Mouse (Mus musculus) kidney, embryonic 14.5 days (tissue): Measurements from ENCODE around the gene Hoxa3. TPM values are rescaled to one million over a fixed set of nuclear protein-coding genes. Genes with fewer than 3 reads are reported as not detected.

Source experiments
- ATAC-seq: fragments of 200-750 bp; cut with Nextera tagmentation; 2 replicates; pipeline ENCODE4 v1.8.0; 2017; ENCODE audit warnings: moderate number of reproducible peaks, mild to moderate bottlenecking, moderate TSS enrichment, moderate library complexity; ENCODE audit not compliant: low FRiP score, low TSS enrichment
- H3K27ac ChIP-seq: fragments of 300-500 bp; sonication (generic); 2 replicates; pipeline ENCODE4 v1.5.1; 2014; ENCODE audit warnings: low read depth, mild to moderate bottlenecking, low read length, moderate library complexity, mixed read lengths
- H3K27me3 ChIP-seq: fragments of 300-500 bp; sonication (generic); 2 replicates; pipeline ENCODE4 v1.6.1; 2014; ENCODE audit warnings: mild to moderate bottlenecking, low read length; ENCODE audit not compliant: control insufficient read depth, insufficient read depth
- H3K36me3 ChIP-seq: fragments of 300-500 bp; sonication (generic); 2 replicates; pipeline ENCODE4 v1.6.1; 2014; ENCODE audit warnings: low read length, mixed read lengths; ENCODE audit not compliant: control insufficient read depth, insufficient read depth
- H3K4me1 ChIP-seq: fragments of 300-500 bp; sonication (generic); 2 replicates; pipeline ENCODE4 v1.6.1; 2014; ENCODE audit warnings: low read length, mixed read lengths; ENCODE audit not compliant: control insufficient read depth, insufficient read depth
- H3K4me2 ChIP-seq: fragments of 300-500 bp; sonication (generic); replicated peaks from 2 replicates; pipeline ENCODE4 v1.6.1; 2014; ENCODE audit warnings: low read depth, mild to moderate bottlenecking, low read length
- H3K4me3 ChIP-seq: fragments of 300-500 bp; sonication (generic); 2 replicates; pipeline ENCODE4 v1.5.1; 2014; ENCODE audit warnings: mild to moderate bottlenecking, low read length
- H3K9ac ChIP-seq: fragments of 300-500 bp; sonication (generic); 2 replicates; pipeline ENCODE4 v1.6.1; 2014; ENCODE audit warnings: low read depth, mild to moderate bottlenecking, low read length, moderate library complexity
- H3K9me3 ChIP-seq: fragments of 300-500 bp; sonication (generic); 2 replicates; pipeline ENCODE4 v1.6.1; 2016; ENCODE audit warnings: low read length; ENCODE audit not compliant: control insufficient read depth
- WGBS: fragments of 180-500 bp; shearing (Covaris S2); extraction: QIAGEN DNeasy Blood & Tissue Kit; methylation state at CpG from one replicate; pipeline ENCODE4 v1.1.7; 2014; 5-methylcytosine and 5-hydroxymethylcytosine counted together
- polyA plus RNA-seq: library from polyadenylated mRNA; unstranded; fragments of >200 nt; fragmentation: Nextera tagmentation; extraction: Ambion mirVana; gene quantifications from 2 replicates; pipeline ENCODE4 v1.2.1, GENCODE M21; 2014

Hoxa3 gene
- polyA plus RNA-seq, 1 experiment from 2014 or later = 13.6 TPM

- Histone ChIP-seq H3K27ac (peak overlapping the region; percentile 95), H3K36me3 (peaks cover 20% of the 10 kb centered on the region; the same call in 1 of the 2 replicates), H3K9me3 (no peaks in the 10 kb centered on the region), H3K9ac (peak overlapping the region; percentile 88), H3K27me3 (no peaks in the 10 kb centered on the region), H3K4me1 (peaks cover 65% of the 10 kb centered on the region), H3K4me3 (peak overlapping the region; percentile 57), H3K4me2 (peak overlapping the region; percentile 97)
- no peak for ATAC-seq
- 2% methylated on average over 23 of the region's 23 CpGs for WGBS
These were observed 22.7 kb downstream of the Hoxa3 start for GRCm38 (mm10) chr6:52190410-52190809.

DNA sequence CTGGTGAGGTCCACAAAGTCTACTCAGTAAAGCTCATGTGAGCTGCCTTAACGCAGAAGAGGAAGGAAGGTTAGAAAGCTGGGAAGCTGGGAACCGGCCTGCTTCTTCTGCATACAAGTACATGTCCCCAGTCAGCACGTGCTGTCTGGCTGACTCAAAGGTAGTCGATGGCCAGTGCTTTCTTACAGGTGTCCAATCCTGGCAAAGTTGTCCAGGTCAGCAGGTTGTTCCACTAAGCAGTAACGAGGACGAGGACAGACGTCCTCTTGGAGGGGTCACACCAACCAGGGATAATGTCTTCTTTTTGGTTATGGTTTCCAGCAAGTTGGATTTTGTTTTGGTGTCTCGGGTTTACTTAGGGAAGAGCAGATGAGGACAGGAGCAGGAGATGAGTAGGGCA is 23.2 kb downstream of the Hoxa3 start:
- peak overlapping the region; percentile 88 for H3K9ac ChIP-seq
- peak overlapping the region; percentile 95 for H3K27ac ChIP-seq
- H3K9me3 ChIP-seq = no peaks in the 10 kb centered on the region
- 19% methylated on average over 8 of the region's 8 CpGs for WGBS
- H3K4me1 ChIP-seq = peaks cover 66% of the 10 kb centered on the region
- peaks cover 20% of the 10 kb centered on the region; the same call in 1 of the 2 replicates for H3K36me3 ChIP-seq
- peak overlapping the region; percentile 57; the same call in 1 of the 2 replicates for H3K4me3 ChIP-seq
- H3K27me3 ChIP-seq = no peaks in the 10 kb centered on the region
- H3K4me2 ChIP-seq = peak overlapping the region; percentile 97
- ATAC-seq = no peak

DNA sequence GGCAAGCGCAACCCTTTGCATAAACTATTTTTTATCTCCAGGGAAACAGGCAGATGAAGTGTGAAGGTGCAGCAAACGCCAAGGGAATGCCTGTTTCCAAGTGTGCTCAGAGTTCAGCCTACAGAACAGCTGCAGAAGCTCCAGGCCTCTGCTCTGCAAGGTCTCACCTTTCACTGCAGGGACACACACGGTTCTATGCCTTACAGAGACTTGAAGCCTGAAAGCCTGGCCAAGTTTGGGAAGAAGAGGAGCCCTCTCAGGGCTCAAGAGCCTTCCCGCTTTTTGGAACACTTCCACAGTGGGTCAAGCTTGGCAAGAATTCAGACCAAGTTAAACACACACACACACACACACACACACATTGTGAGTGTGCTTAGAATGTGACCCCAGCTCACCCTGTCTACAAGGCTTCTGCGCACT is 24.0 kb downstream of the Hoxa3 start:
- Histone ChIP-seq H3K27me3 (no peaks in the 10 kb centered on the region), H3K4me2 (0 out of 2 replicates have a peak overlapping the region, but pooled peaks have one; percentile 1)
- ATAC-seq = no peak

DNA sequence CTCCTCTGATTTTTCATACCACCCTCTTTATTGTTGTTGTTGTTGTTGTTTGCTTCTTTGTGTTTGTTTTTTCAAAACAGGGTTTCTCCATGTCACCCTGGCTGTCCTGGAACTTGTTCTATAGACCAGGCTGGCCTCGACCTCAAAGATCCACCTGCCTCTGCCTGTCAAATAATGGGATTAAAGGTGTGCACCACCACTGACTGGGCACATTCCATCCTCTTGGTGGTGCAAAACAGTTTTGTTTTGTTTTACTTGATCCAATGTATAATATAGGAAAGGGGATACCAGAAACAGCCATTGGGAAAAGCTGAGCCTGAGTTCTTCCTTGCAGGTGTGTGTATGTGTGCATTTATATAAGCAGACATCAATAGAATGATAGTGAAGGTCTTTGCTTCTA is 26.6 kb downstream of the Hoxa3 start:
- Histone ChIP-seq H3K9ac (no peak overlapping the region), H3K9me3 (no peaks in the 10 kb centered on the region), H3K4me3 (no peak overlapping the region), H3K36me3 (peaks cover 24% of the 10 kb centered on the region; the same call in 1 of the 2 replicates), H3K27me3 (no peaks in the 10 kb centered on the region), H3K4me2 (no peak overlapping the region), H3K27ac (peak overlapping the region; percentile 24; the same call in 1 of the 2 replicates), H3K4me1 (peaks cover 72% of the 10 kb centered on the region)
- 64% methylated on average over 1 of the region's 1 CpGs for WGBS
- ATAC-seq = no peak

More for the DNA sequence above, 24.0 kb downstream of the Hoxa3 start:
- H3K27ac ChIP-seq = peak overlapping the region; percentile 95; the same call in 1 of the 2 replicates
- H3K36me3 ChIP-seq = peaks cover 20% of the 10 kb centered on the region; the same call in 1 of the 2 replicates
- H3K9me3 ChIP-seq = no peaks in the 10 kb centered on the region
- H3K4me1 ChIP-seq = peaks cover 66% of the 10 kb centered on the region
- no peak overlapping the region for H3K4me3 ChIP-seq
- WGBS = 25% methylated on average over 5 of the region's 5 CpGs
- H3K9ac ChIP-seq = no peak overlapping the region

GRCm38 (mm10) chr6:52185834-52186233 is 27.3 kb downstream of the Hoxa3 start:
- Histone ChIP-seq H3K36me3 (peaks cover 29% of the 10 kb centered on the region; the same call in 1 of the 2 replicates), H3K27ac (peak overlapping the region; percentile 94; the same call in 1 of the 2 replicates), H3K9ac (peak overlapping the region; percentile 24; the same call in 1 of the 2 replicates), H3K4me2 (peak overlapping the region; percentile 25; the same call in 1 of the 2 replicates), H3K4me1 (peaks cover 79% of the 10 kb centered on the region), H3K4me3 (no peak overlapping the region), H3K9me3 (no peaks in the 10 kb centered on the region), H3K27me3 (no peaks in the 10 kb centered on the region)
- 30% methylated on average over 3 of the region's 3 CpGs for WGBS
- ATAC-seq = no peak

GRCm38 (mm10) chr6:52185222-52185621 is 27.9 kb downstream of the Hoxa3 start:
- peak overlapping the region; percentile 25 for H3K4me2 ChIP-seq
- no peak overlapping the region for H3K4me3 ChIP-seq
- WGBS = 2% methylated on average over 19 of the region's 19 CpGs
- ATAC-seq = no peak
- H3K36me3 ChIP-seq = peaks cover 29% of the 10 kb centered on the region; the same call in 1 of the 2 replicates
- peak overlapping the region; percentile 94; the same call in 1 of the 2 replicates for H3K27ac ChIP-seq
- H3K4me1 ChIP-seq = peaks cover 79% of the 10 kb centered on the region
- H3K27me3 ChIP-seq = no peaks in the 10 kb centered on the region
- H3K9me3 ChIP-seq = no peaks in the 10 kb centered on the region
- H3K9ac ChIP-seq = peak overlapping the region; percentile 24; the same call in 1 of the 2 replicates

GRCm38 (mm10) chr6:52184668-52185067 is 28.5 kb downstream of the Hoxa3 start:
- Histone ChIP-seq H3K27me3 (no peaks in the 10 kb centered on the region), H3K4me2 (peak overlapping the region; percentile 25; the same call in 1 of the 2 replicates), H3K4me1 (peaks cover 79% of the 10 kb centered on the region), H3K36me3 (peaks cover 26% of the 10 kb centered on the region; the same call in 1 of the 2 replicates), H3K4me3 (no peak overlapping the region), H3K27ac (peak overlapping the region; percentile 94), H3K9me3 (no peaks in the 10 kb centered on the region), H3K9ac (peak overlapping the region; percentile 13; the same call in 1 of the 2 replicates)
- no peak for ATAC-seq
- 21% methylated on average over 6 of the region's 6 CpGs for WGBS

- Histone ChIP-seq H3K9me3 (no peaks in the 10 kb centered on the region), H3K27me3 (no peaks in the 10 kb centered on the region), H3K4me1 (peaks cover 78% of the 10 kb centered on the region), H3K9ac (peak overlapping the region; percentile 40; the same call in 1 of the 2 replicates), H3K4me2 (peak overlapping the region; percentile 27), H3K27ac (peak overlapping the region; percentile 94), H3K36me3 (peaks cover 24% of the 10 kb centered on the region; the same call in 1 of the 2 replicates), H3K4me3 (no peak overlapping the region)
- ATAC-seq = peak; percentile 2; the same call in 1 of the 2 replicates
- 12% methylated on average over 10 of the region's 10 CpGs for WGBS
These were observed 29.6 kb downstream of the Hoxa3 start for GRCm38 (mm10) chr6:52183311-52184080.
